Comparison of ENCODE assay signal across 11 mouse cellular contexts in genomic region chr12:40838940-40839339, GRCm38 (mm10).
DNase-seq lines count a peak whose midpoint lies in the region; ATAC-seq and TF ChIP-seq lines count a peak whose summit lies in the region.
"Had no signal": no experiment of that assay in that cellular context is flagged by ENCODE, and none has a peak within 500 bp of the region (broad histone marks: within the 10 kb centered on the region; RNA-seq: fewer than 3 reads in every experiment).

No protein-coding gene starts in this region.

- peak; percentile 19 for DNase-seq in cerebellum, adult 9-10 months
- no peak for DNase-seq in cerebellum, postnatal 25 days
- DNase-seq in hindbrain, embryonic 11.5 days (ENCODE audit: low spot score), result no peak
- peak; percentile 86 for DNase-seq in lung, embryonic 14.5 days
- no peak for DNase-seq in lung, postnatal 25 days (ENCODE audit: low spot score)
- DNase-seq in spleen, adult 12 weeks (ENCODE audit: low spot score), result no peak
- DNase-seq: liver, postnatal 0 days had no signal

- H3K9ac ChIP-seq in hindbrain, embryonic 13.5 days, result no peak overlapping the region
- no peak overlapping the region for H3K9ac ChIP-seq in hindbrain, embryonic 11.5 days (ENCODE audit: low read depth, low read length)
- no peak overlapping the region for H3K9ac ChIP-seq in lung, embryonic 14.5 days
- H3K9ac ChIP-seq in intestine, embryonic 16.5 days (ENCODE audit: low read depth, low read length), result no peak overlapping the region
- H3K9ac ChIP-seq: liver, postnatal 0 days; neural tube, embryonic 12.5 days had no signal

- H3K4me2 ChIP-seq in hindbrain, embryonic 13.5 days, result no peak overlapping the region
- no peak overlapping the region for H3K4me2 ChIP-seq in hindbrain, embryonic 11.5 days (replicated peaks; ENCODE audit: low read depth, low read length)
- H3K4me2 ChIP-seq in lung, embryonic 14.5 days, result no peak overlapping the region
- no peak overlapping the region for H3K4me2 ChIP-seq in intestine, embryonic 16.5 days (ENCODE audit: low read depth, low read length)
- H3K4me2 ChIP-seq: neural tube, embryonic 12.5 days had no signal

- H3K4me3 ChIP-seq in hindbrain, embryonic 13.5 days, result no peak overlapping the region
- H3K4me3 ChIP-seq in hindbrain, embryonic 11.5 days (ENCODE audit: low read depth, low read length), result no peak overlapping the region
- no peak overlapping the region for H3K4me3 ChIP-seq in lung, embryonic 14.5 days (ENCODE audit: low read depth, low read length)
- no peak overlapping the region for H3K4me3 ChIP-seq in intestine, embryonic 16.5 days (ENCODE audit: low read length)
- H3K4me3 ChIP-seq: left cerebral cortex, adult 2 months; neural tube, embryonic 12.5 days had no signal

- peaks cover 24% of the 10 kb centered on the region for H3K4me1 ChIP-seq in hindbrain, embryonic 13.5 days (replicated peaks)
- no peaks in the 10 kb centered on the region for H3K4me1 ChIP-seq in hindbrain, embryonic 11.5 days (replicated peaks; ENCODE audit: control insufficient read depth, insufficient read depth, low read length)
- H3K4me1 ChIP-seq in lung, embryonic 14.5 days (ENCODE audit: insufficient read depth), result peaks cover 9% of the 10 kb centered on the region
- peaks cover 8% of the 10 kb centered on the region; the same call in 1 of the 2 replicates for H3K4me1 ChIP-seq in intestine, embryonic 16.5 days (ENCODE audit: control insufficient read depth, insufficient read depth, low read length)
- H3K4me1 ChIP-seq: neural tube, embryonic 12.5 days had no signal

- H3K36me3 ChIP-seq in hindbrain, embryonic 13.5 days, result peaks cover 29% of the 10 kb centered on the region
- no peaks in the 10 kb centered on the region for H3K36me3 ChIP-seq in hindbrain, embryonic 11.5 days (ENCODE audit: control insufficient read depth, insufficient read depth, low read length)
- H3K36me3 ChIP-seq in lung, embryonic 14.5 days (ENCODE audit: insufficient read depth), result peaks cover 4% of the 10 kb centered on the region; the same call in 1 of the 2 replicates
- H3K36me3 ChIP-seq in intestine, embryonic 16.5 days (ENCODE audit: control insufficient read depth, insufficient read depth, low read length), result no peaks in the 10 kb centered on the region

- peak overlapping the region; percentile 45 for H3K27ac ChIP-seq in hindbrain, embryonic 13.5 days
- no peak overlapping the region for H3K27ac ChIP-seq in hindbrain, embryonic 11.5 days (ENCODE audit: low read depth, low read length)
- H3K27ac ChIP-seq in lung, embryonic 14.5 days (ENCODE audit: low read depth), result peak overlapping the region; percentile 32; the same call in 1 of the 2 replicates
- H3K27ac ChIP-seq in intestine, embryonic 16.5 days (ENCODE audit: low read length), result 0 out of 2 replicates have a peak overlapping the region, but pooled peaks have one; percentile 4
- H3K27ac ChIP-seq: left cerebral cortex, adult 2 months; neural tube, embryonic 12.5 days had no signal

- no peak for ATAC-seq in hindbrain, embryonic 13.5 days (ENCODE audit: low FRiP score)
- no peak for ATAC-seq in hindbrain, embryonic 11.5 days (ENCODE audit: low FRiP score)
- peak; percentile 26; the same call in 1 of the 2 replicates for ATAC-seq in lung, embryonic 14.5 days (ENCODE audit: insufficient read depth)
- ATAC-seq in intestine, embryonic 16.5 days, result no peak
- ATAC-seq: liver, postnatal 0 days had no signal

- no peaks in the 10 kb centered on the region for H3K9me3 ChIP-seq in hindbrain, embryonic 13.5 days
- no peaks in the 10 kb centered on the region for H3K9me3 ChIP-seq in hindbrain, embryonic 11.5 days (ENCODE audit: control insufficient read depth, low read length)
- no peaks in the 10 kb centered on the region for H3K9me3 ChIP-seq in lung, embryonic 14.5 days (ENCODE audit: low read depth, low read length)
- no peaks in the 10 kb centered on the region for H3K9me3 ChIP-seq in intestine, embryonic 16.5 days (ENCODE audit: control insufficient read depth, low read length)
- H3K9me3 ChIP-seq: neural tube, embryonic 12.5 days had no signal

- H3K27me3 ChIP-seq in hindbrain, embryonic 13.5 days, result no peaks in the 10 kb centered on the region
- H3K27me3 ChIP-seq in hindbrain, embryonic 11.5 days (ENCODE audit: control insufficient read depth, insufficient read depth, low read length), result no peaks in the 10 kb centered on the region
- no peaks in the 10 kb centered on the region for H3K27me3 ChIP-seq in lung, embryonic 14.5 days (ENCODE audit: insufficient read depth, low read length)
- H3K27me3 ChIP-seq in intestine, embryonic 16.5 days (replicated peaks; ENCODE audit: control insufficient read depth, insufficient read depth, low read length), result no peaks in the 10 kb centered on the region
- H3K27me3 ChIP-seq: neural tube, embryonic 12.5 days had no signal

- 81% methylated on average over 5 of the region's 5 CpGs for WGBS in hindbrain, embryonic 13.5 days
- WGBS in hindbrain, embryonic 11.5 days, result 95% methylated on average over 5 of the region's 5 CpGs
- 61% methylated on average over 5 of the region's 5 CpGs for WGBS in lung, embryonic 14.5 days
- 71% methylated on average over 5 of the region's 5 CpGs for WGBS in intestine, embryonic 16.5 days

- no peak for TF ChIP-seq CTCF in lung, embryonic 14.5 days (IDR thresholded peaks at IDR 0.05; ENCODE audit: low read depth)

Comparison
In these comparisons a context has a peak if more than half of its experiments do, and no peak if none do; other contexts are left out.
1. DNase-seq: peak in cerebellum, adult 9-10 months (single experiment) and lung, embryonic 14.5 days (single experiment); none in cerebellum, postnatal 25 days (0 of 2), hindbrain, embryonic 11.5 days (single experiment), lung, postnatal 25 days (single experiment) and spleen, adult 12 weeks (single experiment).